Mouse (Mus musculus) hindbrain, embryonic 12.5 days (tissue): ENCODE results near the gene Bspry. TPM values are rescaled to one million over a fixed set of nuclear protein-coding genes. Genes with fewer than 3 reads are reported as not detected.
A peak's percentile ranks its signal among the peaks of the same experiment; 100 is the strongest.

ENCODE experiments used
- ATAC-seq: fragments of 200-750 bp; cut with Nextera tagmentation; 2 replicates; pipeline ENCODE4 v1.8.0; 2017; ENCODE audit warnings: moderate TSS enrichment; ENCODE audit not compliant: low FRiP score
- H3K27ac ChIP-seq: fragments of 300-500 bp; sonication (generic); 2 replicates; pipeline ENCODE4 v1.5.1; 2016; ENCODE audit warnings: mild to moderate bottlenecking
- H3K27me3 ChIP-seq: fragments of 300-500 bp; sonication (generic); 2 replicates; pipeline ENCODE4 v1.6.1; 2016; ENCODE audit warnings: mild to moderate bottlenecking
- H3K36me3 ChIP-seq: fragments of 300-500 bp; sonication (generic); 2 replicates; pipeline ENCODE4 v1.6.1; 2016; ENCODE audit warnings: mild to moderate bottlenecking
- H3K4me1 ChIP-seq: fragments of 300-500 bp; sonication (generic); 2 replicates; pipeline ENCODE4 v1.6.1; 2016
- H3K4me2 ChIP-seq: fragments of 300-500 bp; sonication (generic); replicated peaks from 2 replicates; pipeline ENCODE4 v1.6.1; 2016; ENCODE audit warnings: mild to moderate bottlenecking
- H3K4me3 ChIP-seq: fragments of 300-500 bp; sonication (generic); 2 replicates; pipeline ENCODE4 v1.5.1; 2016; ENCODE audit warnings: mild to moderate bottlenecking
- H3K9ac ChIP-seq: fragments of 300-500 bp; sonication (generic); 2 replicates; pipeline ENCODE4 v1.6.1; 2016; ENCODE audit warnings: mild to moderate bottlenecking, moderate library complexity
- H3K9me3 ChIP-seq: fragments of 300-500 bp; sonication (generic); replicated peaks from 2 replicates; pipeline ENCODE4 v1.6.1; 2016; ENCODE audit warnings: mild to moderate bottlenecking
- WGBS: fragments of 180-500 bp; shearing (Covaris S2); methylation state at CpG from one replicate; pipeline ENCODE4 v1.1.7; 2016; 5-methylcytosine and 5-hydroxymethylcytosine counted together
- polyA plus RNA-seq: library from polyadenylated mRNA; unstranded; fragments of >200 nt; fragmentation: Nextera tagmentation; extraction: Ambion mirVana; gene quantifications from 2 replicates; pipeline ENCODE4 v1.2.1, GENCODE M21; 2016

The Bspry gene
- polyA plus RNA-seq, 1 experiment from 2014 or later = 1.7 TPM

DNA sequence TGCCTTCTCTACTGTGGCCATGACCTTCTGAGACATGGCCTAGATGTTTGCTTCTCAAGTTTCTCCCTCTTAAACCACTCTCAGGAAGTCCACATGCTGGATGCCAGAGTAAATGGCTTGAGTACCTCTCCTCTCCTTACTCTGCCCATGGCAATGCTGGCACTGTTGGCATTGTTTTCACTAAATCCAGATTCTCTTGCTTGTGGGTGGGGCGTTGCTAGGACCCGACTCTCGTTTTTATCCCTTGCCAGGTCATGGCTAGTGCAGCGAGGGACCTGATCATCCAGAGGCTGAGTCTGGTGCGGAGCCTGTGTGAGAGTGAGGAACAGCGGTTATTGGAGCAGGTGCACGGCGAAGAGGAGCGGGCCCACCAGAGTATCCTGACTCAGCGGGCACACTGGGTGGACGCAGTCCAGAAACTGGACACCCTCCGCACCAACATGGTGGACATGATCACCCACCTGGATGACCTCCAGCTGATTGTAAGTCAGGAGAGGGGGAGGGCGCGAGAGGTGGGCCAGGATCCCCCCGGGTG lies 6.4 kb downstream of the Bspry start:
- no peak overlapping the region for H3K27ac ChIP-seq
- H3K9ac ChIP-seq = no peak overlapping the region
- H3K4me3 ChIP-seq = no peak overlapping the region
- 91% methylated on average over 15 of the region's 15 CpGs for WGBS
- no peaks in the 10 kb centered on the region for H3K9me3 ChIP-seq
- ATAC-seq = no peak
- no peaks in the 10 kb centered on the region for H3K36me3 ChIP-seq
- peaks cover 13% of the 10 kb centered on the region for H3K27me3 ChIP-seq
- no peaks in the 10 kb centered on the region for H3K4me1 ChIP-seq
- H3K4me2 ChIP-seq = no peak overlapping the region

DNA sequence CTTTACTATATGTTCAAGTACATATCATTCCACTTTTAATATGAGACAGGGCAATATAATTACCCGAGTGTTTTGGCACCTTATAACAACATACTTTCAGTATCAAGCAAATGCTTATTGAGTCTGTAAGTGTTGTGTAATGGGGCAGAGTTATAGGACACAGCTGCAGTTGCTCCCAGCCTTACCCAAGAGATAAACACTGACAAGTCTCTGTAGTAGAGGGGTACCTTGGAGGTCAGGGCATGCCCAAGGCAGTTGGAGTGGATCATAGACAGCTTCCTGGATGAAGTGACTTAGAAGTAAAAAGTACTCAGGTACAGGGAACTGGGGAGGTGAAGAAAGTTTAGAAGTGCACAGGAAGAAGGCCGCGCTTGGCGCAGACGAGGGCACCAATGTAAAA lies 7.3 kb downstream of the Bspry start:
- Histone ChIP-seq H3K4me3 (no peak overlapping the region), H3K27ac (no peak overlapping the region), H3K27me3 (peaks cover 5% of the 10 kb centered on the region; the same call in 1 of the 2 replicates), H3K4me2 (no peak overlapping the region), H3K9ac (no peak overlapping the region), H3K9me3 (no peaks in the 10 kb centered on the region), H3K4me1 (no peaks in the 10 kb centered on the region), H3K36me3 (no peaks in the 10 kb centered on the region)
- ATAC-seq = no peak
- WGBS = 91% methylated on average over 5 of the region's 5 CpGs

DNA sequence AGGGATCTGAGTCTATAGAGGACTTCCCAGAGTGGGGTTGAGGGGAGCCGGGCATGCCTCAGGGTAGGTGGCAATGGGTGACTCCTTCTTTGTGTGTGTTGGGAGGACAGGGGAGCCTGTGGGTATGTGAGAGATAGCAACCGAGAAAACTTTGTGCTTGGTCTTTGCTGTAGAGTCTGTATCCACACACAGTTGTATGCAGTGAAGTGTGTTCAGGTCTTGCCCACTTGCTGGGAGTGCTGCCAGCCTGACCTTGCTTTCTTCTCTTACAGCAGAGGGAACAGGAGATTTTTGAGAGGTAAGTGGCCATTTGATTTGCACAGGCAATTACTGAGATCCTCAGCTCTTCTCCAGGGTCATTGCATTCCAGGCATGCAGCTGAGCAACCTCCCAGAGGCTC lies 8.1 kb downstream of the Bspry start:
- no peaks in the 10 kb centered on the region for H3K9me3 ChIP-seq
- 78% methylated on average over 2 of the region's 2 CpGs for WGBS

DNA sequence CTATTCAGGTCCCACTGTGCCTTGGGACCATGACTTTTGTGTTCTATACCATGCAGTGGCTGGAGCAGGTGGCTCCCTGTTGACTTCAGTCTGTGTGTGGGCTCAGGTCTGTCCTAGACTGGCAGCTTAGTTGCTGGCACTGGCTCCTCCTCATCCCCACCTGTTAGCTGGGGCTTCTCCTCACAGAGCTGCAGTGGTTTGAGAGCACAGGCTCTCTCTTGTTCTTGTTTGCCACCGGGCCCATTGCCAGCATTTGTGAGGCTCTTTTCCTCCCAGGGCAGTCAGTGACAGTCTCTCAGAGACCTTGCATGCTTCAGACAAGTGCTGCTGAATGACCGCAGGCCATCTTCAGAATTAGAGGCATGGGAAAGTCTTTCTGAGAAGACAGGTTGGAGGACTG lies 12.8 kb downstream of the Bspry start:
- H3K27me3 ChIP-seq = no peaks in the 10 kb centered on the region
- no peaks in the 10 kb centered on the region for H3K9me3 ChIP-seq
- no peak overlapping the region for H3K27ac ChIP-seq
- no peak for ATAC-seq
- H3K4me3 ChIP-seq = no peak overlapping the region
- no peak overlapping the region for H3K4me2 ChIP-seq
- 0 out of 2 replicates have a peak, but pooled peaks cover 4% of the 10 kb centered on the region for H3K36me3 ChIP-seq
- H3K9ac ChIP-seq = no peak overlapping the region
- 93% methylated on average over 2 of the region's 2 CpGs for WGBS
- H3K4me1 ChIP-seq = no peaks in the 10 kb centered on the region

More for the DNA sequence above, 8.1 kb downstream of the Bspry start:
- ATAC-seq = no peak
- Histone ChIP-seq H3K36me3 (no peaks in the 10 kb centered on the region), H3K4me2 (no peak overlapping the region), H3K27me3 (no peaks in the 10 kb centered on the region; the same call in 1 of the 2 replicates), H3K4me3 (no peak overlapping the region), H3K27ac (no peak overlapping the region), H3K4me1 (no peaks in the 10 kb centered on the region), H3K9ac (no peak overlapping the region)

DNA sequence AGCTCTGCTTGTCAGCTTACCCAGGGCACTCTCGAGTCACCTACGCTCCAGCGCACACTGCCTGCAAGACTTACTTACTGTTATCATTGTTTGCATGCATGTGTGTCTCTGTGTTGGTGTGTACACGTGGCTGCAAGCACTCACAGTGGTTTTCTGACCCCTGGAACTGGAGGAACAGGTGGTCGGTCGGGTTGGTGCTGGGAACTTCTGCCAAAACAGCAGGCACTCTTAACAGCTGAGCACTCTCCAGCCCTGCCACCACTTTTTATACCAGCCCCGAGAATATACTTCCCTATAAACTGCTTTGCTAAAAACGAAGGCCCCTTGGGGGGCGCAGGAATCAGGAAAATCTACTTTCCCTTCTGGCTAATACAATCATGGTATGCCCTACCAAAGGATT lies 14.4 kb downstream of the Bspry start:
- H3K4me1 ChIP-seq = no peaks in the 10 kb centered on the region
- no peak overlapping the region for H3K4me3 ChIP-seq
- H3K9ac ChIP-seq = no peak overlapping the region
- WGBS = 69% methylated on average over 9 of the region's 9 CpGs
- H3K4me2 ChIP-seq = no peak overlapping the region
- no peaks in the 10 kb centered on the region for H3K9me3 ChIP-seq
- ATAC-seq = no peak
- peaks cover 18% of the 10 kb centered on the region for H3K36me3 ChIP-seq
- no peak overlapping the region for H3K27ac ChIP-seq
- H3K27me3 ChIP-seq = no peaks in the 10 kb centered on the region

DNA sequence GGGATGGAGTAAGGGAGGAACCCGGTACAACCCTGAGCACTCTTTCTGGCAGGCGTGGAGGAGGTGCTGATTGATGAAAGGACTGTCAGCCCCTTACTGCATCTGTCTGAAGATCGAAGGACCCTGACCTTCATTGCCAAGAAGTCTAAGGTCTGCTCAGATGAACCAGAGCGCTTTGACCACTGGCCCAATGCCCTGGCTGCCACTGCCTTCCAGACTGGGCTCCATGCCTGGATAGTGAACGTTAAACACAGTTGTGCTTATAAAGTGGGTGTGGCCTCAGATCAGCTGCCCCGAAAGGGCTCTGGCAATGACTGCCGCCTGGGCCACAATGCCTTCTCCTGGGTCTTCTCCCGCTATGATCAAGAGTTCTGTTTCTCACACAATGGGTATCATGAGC lies 16.1 kb downstream of the Bspry start:
- WGBS = 80% methylated on average over 8 of the region's 8 CpGs
- H3K27me3 ChIP-seq = peaks cover 2% of the 10 kb centered on the region; the same call in 1 of the 2 replicates
- ATAC-seq = no peak

DNA sequence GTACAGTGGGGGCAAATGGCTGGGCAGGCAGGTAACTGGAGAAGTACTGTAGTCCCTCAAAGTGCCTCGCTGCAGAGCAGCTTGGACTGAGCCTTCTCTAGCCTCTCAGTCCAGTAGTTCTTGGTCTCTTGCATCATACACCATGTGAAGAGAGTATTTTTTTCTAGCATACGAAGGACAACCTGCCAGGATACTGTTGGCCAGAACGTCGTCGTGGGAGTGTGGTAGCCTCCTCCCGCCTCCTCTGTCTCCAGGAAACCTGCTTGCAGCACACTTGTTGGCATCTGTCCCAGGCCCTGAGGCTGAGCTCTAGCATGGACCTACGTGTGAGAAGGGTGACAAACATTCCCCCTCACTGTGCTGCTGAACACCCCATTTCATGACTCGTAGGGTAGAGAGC lies 17.0 kb downstream of the Bspry start:
- H3K9me3 ChIP-seq = no peaks in the 10 kb centered on the region
- H3K9ac ChIP-seq = no peak overlapping the region
- 0 out of 2 replicates have a peak, but pooled peaks cover 5% of the 10 kb centered on the region for H3K4me1 ChIP-seq
- peaks cover 24% of the 10 kb centered on the region for H3K36me3 ChIP-seq
- peaks cover 2% of the 10 kb centered on the region; the same call in 1 of the 2 replicates for H3K27me3 ChIP-seq
- ATAC-seq = no peak
- no peak overlapping the region for H3K4me3 ChIP-seq
- no peak overlapping the region for H3K4me2 ChIP-seq
- 84% methylated on average over 8 of the region's 8 CpGs for whole genome bisulfite sequencing
- no peak overlapping the region for H3K27ac ChIP-seq

More for the DNA sequence above, 16.1 kb downstream of the Bspry start:
- H3K9me3 ChIP-seq = no peaks in the 10 kb centered on the region
- no peak overlapping the region for H3K4me3 ChIP-seq
- no peaks in the 10 kb centered on the region for H3K4me1 ChIP-seq
- peaks cover 24% of the 10 kb centered on the region for H3K36me3 ChIP-seq
- no peak overlapping the region for H3K9ac ChIP-seq
- H3K4me2 ChIP-seq = no peak overlapping the region
- H3K27ac ChIP-seq = no peak overlapping the region

DNA sequence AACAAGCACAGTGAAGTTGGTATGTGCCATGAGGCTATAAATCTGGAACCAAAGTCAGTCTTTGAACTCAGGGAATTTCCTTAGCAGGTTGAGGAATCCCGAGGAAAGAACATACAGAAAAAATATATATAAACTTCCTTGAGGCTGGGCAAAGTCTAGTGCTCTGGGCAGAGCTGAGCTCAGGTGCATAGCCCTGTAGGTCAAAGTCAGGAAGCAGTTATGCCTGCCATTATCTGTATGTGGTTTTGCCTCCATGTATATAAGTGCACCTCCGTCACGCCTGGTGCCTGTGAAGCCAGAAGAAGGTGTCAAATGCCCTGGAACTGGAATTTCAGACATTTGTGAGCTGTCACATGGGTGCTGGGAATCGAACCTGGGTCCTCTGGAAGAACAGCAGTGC lies 20.9 kb downstream of the Bspry start:
- H3K4me1 ChIP-seq = 0 out of 2 replicates have a peak, but pooled peaks cover 9% of the 10 kb centered on the region
- WGBS = 93% methylated on average over 4 of the region's 4 CpGs
- peaks cover 2% of the 10 kb centered on the region; the same call in 1 of the 2 replicates for H3K27me3 ChIP-seq
- H3K4me3 ChIP-seq = no peak overlapping the region
- ATAC-seq = no peak
- no peak overlapping the region for H3K9ac ChIP-seq
- no peak overlapping the region for H3K4me2 ChIP-seq
- H3K36me3 ChIP-seq = peaks cover 24% of the 10 kb centered on the region
- H3K27ac ChIP-seq = no peak overlapping the region
- H3K9me3 ChIP-seq = no peaks in the 10 kb centered on the region

DNA sequence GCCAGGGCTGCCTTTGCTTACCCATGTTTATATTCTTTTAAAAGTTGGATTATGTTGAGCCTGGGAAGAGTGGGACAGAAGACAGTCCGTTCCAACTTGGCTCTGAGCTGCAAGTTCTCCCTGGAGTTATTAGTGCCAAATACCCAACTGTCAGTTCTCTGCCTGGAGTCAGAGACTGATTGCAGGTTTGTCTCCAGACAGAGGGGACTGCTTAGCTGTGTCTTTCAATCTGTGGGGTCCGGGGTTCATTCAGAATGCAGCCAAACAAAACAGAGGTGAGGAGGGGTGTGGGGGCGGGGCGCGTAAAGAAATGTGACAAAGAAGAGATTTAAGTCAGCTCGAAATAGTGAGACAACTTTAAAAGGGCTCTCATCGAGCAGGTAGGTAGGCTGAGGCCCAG lies 21.7 kb downstream of the Bspry start:
- H3K36me3 ChIP-seq = peaks cover 24% of the 10 kb centered on the region
- peak overlapping the region; percentile 74 for H3K9ac ChIP-seq
- H3K4me1 ChIP-seq = 0 out of 2 replicates have a peak, but pooled peaks cover 9% of the 10 kb centered on the region
- H3K27ac ChIP-seq = peak overlapping the region; percentile 24; the same call in 1 of the 2 replicates
- H3K9me3 ChIP-seq = no peaks in the 10 kb centered on the region
- whole genome bisulfite sequencing = 2% methylated on average over 7 of the region's 7 CpGs
- ATAC-seq = peak; percentile 38
- peak overlapping the region; percentile 73 for H3K4me2 ChIP-seq
- H3K4me3 ChIP-seq = peak overlapping the region; percentile 71
- H3K27me3 ChIP-seq = peaks cover 2% of the 10 kb centered on the region; the same call in 1 of the 2 replicates

DNA sequence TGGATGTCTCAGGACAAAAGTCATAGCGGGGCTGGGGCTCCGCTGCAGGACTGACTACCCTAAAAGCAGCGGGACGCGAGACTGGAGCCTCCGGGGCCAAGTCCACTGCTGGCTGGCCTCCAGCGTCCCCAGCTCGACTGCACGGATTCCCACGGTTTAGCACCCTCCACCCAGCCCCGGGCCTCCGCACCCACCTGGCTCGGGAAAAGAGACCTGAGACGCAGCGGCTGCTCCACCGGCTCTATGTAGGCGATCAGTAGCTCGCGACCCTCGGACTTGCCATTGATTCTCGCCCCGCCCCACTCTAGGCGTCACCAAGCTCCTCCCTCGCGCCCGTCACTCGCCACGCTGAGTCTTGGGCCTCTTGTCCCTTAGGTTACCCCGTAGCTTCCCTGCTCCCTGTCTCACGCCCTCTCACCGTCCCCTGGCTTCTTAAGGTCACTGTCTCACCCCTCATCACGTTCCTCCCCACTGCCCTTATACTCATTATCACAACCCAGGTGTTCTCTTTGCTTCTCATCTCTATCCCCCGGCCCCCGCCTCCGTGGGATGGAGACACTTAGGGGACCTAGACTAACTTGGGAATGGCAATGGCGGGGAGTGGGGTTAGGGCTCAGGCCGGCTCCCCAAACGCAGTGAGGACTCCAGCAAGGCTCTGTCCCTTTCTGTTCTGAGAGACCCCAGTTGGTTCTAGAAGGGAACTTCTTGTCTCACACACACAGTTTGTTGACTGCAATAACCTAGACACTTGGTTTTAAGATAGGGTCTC lies 22.3 kb downstream of the Bspry start:
- H3K4me3 ChIP-seq = peak overlapping the region; percentile 71
- peak; percentile 96 for ATAC-seq
- H3K4me2 ChIP-seq = peak overlapping the region; percentile 73
- peaks cover 2% of the 10 kb centered on the region; the same call in 1 of the 2 replicates for H3K27me3 ChIP-seq
- H3K4me1 ChIP-seq = 0 out of 2 replicates have a peak, but pooled peaks cover 9% of the 10 kb centered on the region
- peak overlapping the region; percentile 24 for H3K27ac ChIP-seq
- WGBS = 2% methylated on average over 38 of the region's 38 CpGs
- H3K9ac ChIP-seq = peak overlapping the region; percentile 74
- peaks cover 24% of the 10 kb centered on the region for H3K36me3 ChIP-seq
- H3K9me3 ChIP-seq = no peaks in the 10 kb centered on the region

DNA sequence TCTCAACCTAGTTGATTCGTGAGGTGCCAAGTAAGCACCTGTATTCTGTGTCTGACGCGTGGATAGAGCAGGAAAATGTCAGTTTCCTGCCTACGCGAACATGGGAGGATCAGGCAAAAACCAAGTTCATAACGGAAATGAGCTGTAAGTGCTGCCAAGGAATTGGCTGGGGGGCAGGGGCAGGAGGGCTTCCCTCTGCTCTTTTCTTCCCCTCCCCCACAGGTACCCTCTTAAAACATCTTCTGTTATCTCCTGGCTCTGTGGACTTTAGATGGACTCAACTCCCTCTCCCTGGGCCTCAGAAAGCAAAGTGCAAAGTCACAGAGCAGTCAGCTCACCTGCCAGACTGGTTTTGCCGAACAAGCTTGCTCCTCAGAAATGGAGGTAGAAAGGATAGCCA lies 23.1 kb downstream of the Bspry start:
- no peak overlapping the region for H3K9ac ChIP-seq
- peaks cover 25% of the 10 kb centered on the region for H3K36me3 ChIP-seq
- H3K27ac ChIP-seq = no peak overlapping the region
- H3K4me2 ChIP-seq = no peak overlapping the region
- H3K9me3 ChIP-seq = no peaks in the 10 kb centered on the region
- peaks cover 2% of the 10 kb centered on the region; the same call in 1 of the 2 replicates for H3K27me3 ChIP-seq
- H3K4me3 ChIP-seq = no peak overlapping the region
- 80% methylated on average over 7 of the region's 7 CpGs for WGBS
- no peak for ATAC-seq
- H3K4me1 ChIP-seq = 0 out of 2 replicates have a peak, but pooled peaks cover 9% of the 10 kb centered on the region

DNA sequence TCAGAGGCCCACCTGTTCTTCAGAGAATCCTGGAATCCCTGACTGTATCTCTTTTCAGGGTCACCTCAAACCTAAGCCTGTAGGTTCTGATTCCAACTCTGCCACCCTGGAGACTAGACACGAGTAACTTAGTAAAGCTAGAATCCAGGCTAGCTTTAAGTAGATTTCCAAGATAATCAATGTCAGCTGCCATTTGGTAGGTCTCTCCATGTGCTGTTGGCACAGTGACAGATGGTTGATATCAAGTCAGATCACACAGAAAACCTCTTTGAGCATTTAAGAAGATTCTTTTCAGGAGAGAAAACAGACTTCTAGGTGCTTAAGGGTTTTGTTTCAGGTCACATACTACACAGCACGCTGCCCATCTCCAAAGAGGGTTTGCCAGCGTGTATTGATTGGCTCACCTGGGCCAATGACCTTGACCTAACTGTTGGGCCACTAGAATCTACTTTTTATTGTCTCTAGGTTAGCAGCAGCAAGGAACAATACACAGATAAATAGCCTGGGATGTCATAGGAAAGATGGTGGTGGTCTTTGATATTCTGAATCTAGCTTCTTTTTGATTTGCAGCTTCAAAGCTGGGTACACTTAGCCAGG lies 23.6 kb downstream of the Bspry start, which contains the start of gene Hdhd3:
Hdhd3 (minus strand) TSS at position 94 of the 597 bp plus-strand sequence.
- peak within 1 kb of the TSS; percentile 71 for H3K4me3 ChIP-seq
- peak within 1 kb of the TSS; percentile 74 for H3K9ac ChIP-seq
- no peak for ATAC-seq
- 0 out of 2 replicates have a peak, but pooled peaks cover 9% of the 10 kb centered on the region for H3K4me1 ChIP-seq
- peak within 1 kb of the TSS; percentile 73 for H3K4me2 ChIP-seq
- H3K27me3 ChIP-seq = peaks cover 2% of the 10 kb centered on the region; the same call in 1 of the 2 replicates
- peak within 1 kb of the TSS; percentile 24 for H3K27ac ChIP-seq
- WGBS = 70% methylated on average over 3 of the region's 3 CpGs
- H3K36me3 ChIP-seq = peaks cover 25% of the 10 kb centered on the region
- no peaks in the 10 kb centered on the region for H3K9me3 ChIP-seq
